Mouse (Mus musculus) cerebellum, adult 9-11 months (tissue): ENCODE data around the gene Eef1akmt1.
A peak's percentile ranks its signal among the peaks of the same experiment; 100 is the strongest.

Source experiments
- DNase-seq: peaks from one replicate; pipeline ENCODE4 v3.0.0; 2022

The Eef1akmt1 gene

DNA sequence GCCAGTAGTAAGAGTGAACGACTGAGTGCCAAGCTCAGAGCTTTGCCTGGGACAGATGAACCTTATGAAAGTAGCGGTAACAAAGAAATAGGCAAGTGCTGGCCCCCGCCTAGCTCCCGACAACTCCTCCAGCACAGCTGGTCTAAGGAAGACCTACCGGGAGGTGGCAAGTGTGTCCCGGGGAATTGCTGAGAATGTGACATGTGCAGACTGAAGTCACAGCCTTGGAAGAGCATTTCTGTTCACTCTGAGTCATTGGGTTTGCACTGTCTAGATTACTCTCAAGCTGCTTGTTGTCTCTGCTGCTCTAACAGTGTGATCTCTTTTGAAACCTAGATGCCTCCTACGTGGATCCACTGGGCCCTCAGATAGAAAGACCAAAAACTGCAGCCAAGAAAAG is 54.4 kb downstream of the Eef1akmt1 start:
- DNase-seq, result no peak

GRCm38 (mm10) chr14:57515156-57515762 is 56.2 kb downstream of the Eef1akmt1 start:
- DNase-seq, result no peak

DNA sequence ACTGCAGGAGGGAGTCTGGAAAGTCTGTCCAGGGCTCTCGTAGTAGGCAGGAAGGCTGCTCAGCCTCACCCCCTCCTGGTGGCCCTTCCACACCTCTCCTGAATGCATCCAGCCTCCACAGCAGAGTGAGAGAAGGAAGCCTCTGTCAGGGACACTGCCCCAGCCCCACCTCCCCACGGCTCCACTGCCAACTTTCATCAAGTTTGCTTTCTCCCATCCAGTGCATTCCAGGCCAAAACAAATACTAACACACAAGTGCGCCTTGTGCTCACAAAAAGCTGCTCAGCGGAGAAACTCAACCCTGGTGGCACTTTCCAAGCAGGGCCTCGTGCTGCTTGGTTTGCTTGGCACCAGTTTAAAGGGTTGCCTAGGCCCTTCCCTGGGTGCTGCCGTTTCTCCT is 61.9 kb downstream of the Eef1akmt1 start:
- DNase-seq, result no peak

DNA sequence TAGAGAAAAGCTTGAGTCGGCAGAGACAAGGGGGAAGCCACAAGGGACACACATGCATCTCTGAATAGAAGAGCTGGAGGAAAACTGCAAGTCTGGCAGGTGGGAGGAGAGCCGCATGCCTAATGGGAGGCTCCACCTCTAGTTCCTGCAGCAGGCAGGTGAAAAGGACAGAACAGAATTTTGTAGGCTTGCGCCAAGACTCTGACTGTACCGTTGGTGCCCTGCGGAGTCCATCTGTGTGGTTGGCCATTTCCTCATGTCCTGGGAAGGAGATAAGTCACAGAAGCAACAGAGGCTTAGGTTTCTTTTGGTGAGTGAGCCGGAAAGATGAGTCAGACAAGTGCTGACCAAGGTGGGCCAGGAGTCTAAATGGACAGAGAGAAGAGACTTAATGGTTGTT is 67.7 kb downstream of the Eef1akmt1 start:
- peak; percentile 97 for DNase-seq
